ENCODE assay signal across 17 mouse cellular contexts in the genomic region with DNA sequence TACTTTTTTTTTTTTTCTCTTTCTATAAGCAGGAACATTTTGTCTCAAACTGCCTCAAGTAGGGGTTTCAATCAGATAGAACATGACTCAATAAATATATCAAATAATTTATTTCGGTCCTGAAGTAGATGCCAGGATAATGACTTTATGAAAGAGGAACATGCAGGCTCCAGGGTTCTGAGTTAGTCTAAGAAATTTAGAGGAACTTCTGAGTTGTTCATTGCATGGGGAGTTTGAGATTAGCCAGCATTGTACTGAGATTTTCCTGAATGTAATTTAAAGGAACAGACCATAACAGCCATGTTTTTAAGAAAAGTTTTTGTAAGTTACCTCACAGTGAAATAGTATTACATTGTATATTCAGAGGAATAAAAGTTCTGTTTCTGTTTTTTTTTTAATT.
DNase-seq lines count a peak whose midpoint lies in the region; TF ChIP-seq lines count a peak whose summit lies in the region.
"Had no signal": no experiment of that assay in that cellular context is flagged by ENCODE, and none has a peak within 500 bp of the region (broad histone marks: within the 10 kb centered on the region; RNA-seq: fewer than 3 reads in every experiment).

No protein-coding gene starts in this region.

- peak in 1 of 2 experiments; percentile 23; a peak in 1 of 4 replicates for TF ChIP-seq EP300 in MEL (IDR thresholded peaks at IDR 0.05; ENCODE audit: low read depth in 1 of 2, low read length in 2 of 2)

- DNase-seq in MEL (ENCODE audit: low read depth, low spot score), result peak; percentile 60
- DNase-seq in ovary, postnatal 14 days (ENCODE audit: low spot score), result no peak
- DNase-seq: adrenal gland, adult 2 months; adrenal gland, adult 8-10 months; adrenal gland, postnatal 10 days; adrenal gland, postnatal 14 days; adrenal gland, postnatal 25 days; adrenal gland, postnatal 36 days; B cell, adult 2 months; cerebellum, adult 11 months; cerebellum, adult 11-12 months; cerebellum, adult 18-20 months; cerebellum, adult 2 months; cerebellum, adult 8-10 months had no signal

- H3K27ac ChIP-seq in MEL (ENCODE audit: control insufficient read depth, low read depth, low read length), result no peak overlapping the region

- H3K4me3 ChIP-seq in MEL (ENCODE audit: control insufficient read depth in 1 of 2, insufficient read depth in 1 of 2, low read depth in 2 of 2, low read length in 2 of 2), result no peak overlapping the region

- H3K4me1 ChIP-seq in MEL (ENCODE audit: control insufficient read depth in 1 of 2, insufficient read depth in 2 of 2, low read length in 2 of 2), result no peaks in the 10 kb centered on the region

- H3K27me3 ChIP-seq in MEL (ENCODE audit: control insufficient read depth in 1 of 2, insufficient read depth in 2 of 2, low read length in 2 of 2), result no peaks in the 10 kb centered on the region
- H3K27me3 ChIP-seq: CH12.LX, Patski had no signal

- H3K79me2 ChIP-seq in MEL (ENCODE audit: control insufficient read depth, insufficient read depth, low read length, poor library complexity), result no peaks in the 10 kb centered on the region

- H3K9me3 ChIP-seq in MEL (replicated peaks; ENCODE audit: insufficient read depth, low read length), result no peaks in the 10 kb centered on the region
- H3K9me3 ChIP-seq: G1E had no signal

- TF ChIP-seq CTCF in MEL (IDR thresholded peaks at IDR 0.05 in 2 of 3, conservative IDR thresholded peaks at IDR 0.05 in 1 of 3; ENCODE audit: control insufficient read depth in 1 of 3, insufficient read depth in 1 of 3, low read depth in 2 of 3, low read length in 3 of 3, poor library complexity in 1 of 3, severe bottlenecking in 1 of 3), result no peak

- H3K36me3 ChIP-seq in MEL (ENCODE audit: control insufficient read depth in 1 of 2, insufficient read depth in 2 of 2, low read length in 2 of 2), result no peaks in the 10 kb centered on the region

- TF ChIP-seq POLR2A in MEL (IDR thresholded peaks at IDR 0.05; ENCODE audit: control insufficient read depth in 1 of 2, insufficient read depth in 1 of 2, low read depth in 1 of 2, low read length in 2 of 2, poor library complexity in 1 of 2), result no peak

- H3K9ac ChIP-seq in MEL (ENCODE audit: control insufficient read depth, low read depth, low read length, poor library complexity, severe bottlenecking), result no peak overlapping the region

- TF ChIP-seq RAD21 in MEL (IDR thresholded peaks at IDR 0.05; ENCODE audit: low read depth, low read length), result no peak

TF ChIP-seq in MEL, 35 proteins besides CTCF, POLR2A, EP300 and RAD21:
- no peak for TF ChIP-seq MXI1 (IDR thresholded peaks at IDR 0.05; ENCODE audit: low read depth, low read length)
- TF ChIP-seq MYC (IDR thresholded peaks at IDR 0.05; ENCODE audit: low read depth, low read length), result no peak
- no peak for TF ChIP-seq ZMIZ1 (IDR thresholded peaks at IDR 0.05; ENCODE audit: low read depth, low read length)
- no peak for TF ChIP-seq TBP (IDR thresholded peaks at IDR 0.05; ENCODE audit: low read depth, low read length)
- peak; percentile 72 for TF ChIP-seq RCOR1 (IDR thresholded peaks at IDR 0.05; ENCODE audit: low read depth, low read length)
